Mouse (Mus musculus): ENCODE measurements around the gene Il1rapl2. TPM values are rescaled to one million over a fixed set of nuclear protein-coding genes. Genes with fewer than 3 reads are reported as not detected.
"Not testable (repeated sequence)": the region's sequence is repeated elsewhere in the genome, so short reads cannot be mapped to it uniquely, and the experiment has no call there.

Il1rapl2 gene
- polyA plus RNA-seq, 1 experiment from 2014 or later: not detected

- 64% methylated on average over 1 of the region's 1 CpGs for whole genome bisulfite sequencing
- Histone ChIP-seq H3K27ac (no peak overlapping the region), H3K4me1 (no peaks in the 10 kb centered on the region), H3K36me3 (no peaks in the 10 kb centered on the region), H3K9me3 (no peaks in the 10 kb centered on the region), H3K27me3 (ENCODE audit: insufficient read depth, poor library complexity, severe bottlenecking) (no peaks in the 10 kb centered on the region), H3K4me3 (no peak overlapping the region)
- DNase-seq (ENCODE audit: low spot score): no peak
Measured at GRCm38 (mm10) chrX:137812151-137812550, 241.7 kb downstream of the Il1rapl2 start.

GRCm38 (mm10) chrX:137848936-137849335, 278.5 kb downstream of the Il1rapl2 start:
- no peak for DNase-seq (ENCODE audit: low spot score)
- no peaks in the 10 kb centered on the region for H3K4me1 ChIP-seq
- WGBS: 56% methylated on average over 3 of the region's 3 CpGs
- H3K4me3 ChIP-seq: no peak overlapping the region
- no peaks in the 10 kb centered on the region for H3K27me3 ChIP-seq (ENCODE audit: insufficient read depth, poor library complexity, severe bottlenecking)
- H3K9me3 ChIP-seq: no peaks in the 10 kb centered on the region
- no peaks in the 10 kb centered on the region for H3K36me3 ChIP-seq
- H3K27ac ChIP-seq: no peak overlapping the region

DNA sequence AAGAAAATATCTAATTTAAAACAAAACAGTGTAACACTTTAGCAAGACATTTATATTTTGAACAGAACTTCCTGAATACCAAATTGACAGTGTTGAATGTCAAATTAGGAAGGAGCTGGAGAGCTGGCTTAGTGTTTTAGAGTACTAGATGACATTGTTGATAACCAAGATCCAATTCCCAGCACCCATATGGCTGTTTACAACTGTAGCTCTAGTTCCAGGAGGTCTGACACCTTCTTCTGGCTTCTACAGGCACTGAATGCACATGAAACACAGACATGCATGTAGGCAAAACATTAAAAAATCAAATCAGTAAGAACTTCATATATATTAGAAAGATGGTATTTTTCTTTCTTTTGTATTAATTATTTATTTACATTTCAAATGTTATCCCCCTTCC, 353.1 kb downstream of the Il1rapl2 start:
- Histone ChIP-seq H3K27me3 (ENCODE audit: insufficient read depth, poor library complexity, severe bottlenecking) (no peaks in the 10 kb centered on the region), H3K9me3 (no peaks in the 10 kb centered on the region), H3K4me3 (no peak overlapping the region), H3K27ac (no peak overlapping the region), H3K36me3 (no peaks in the 10 kb centered on the region), H3K4me1 (no peaks in the 10 kb centered on the region)
- no peak for DNase-seq (ENCODE audit: low spot score)

- Histone ChIP-seq H3K27me3 (ENCODE audit: insufficient read depth, poor library complexity, severe bottlenecking) (no peaks in the 10 kb centered on the region), H3K9me3 (no peaks in the 10 kb centered on the region), H3K36me3 (no peaks in the 10 kb centered on the region), H3K27ac (no peak overlapping the region), H3K4me1 (no peaks in the 10 kb centered on the region), H3K4me3 (no peak overlapping the region)
- no peak for DNase-seq (ENCODE audit: low spot score)
- 68% methylated on average over 2 of the region's 2 CpGs for WGBS
Measured at GRCm38 (mm10) chrX:137926835-137927234, 356.4 kb downstream of the Il1rapl2 start.

- Histone ChIP-seq H3K36me3 (no peaks in the 10 kb centered on the region), H3K4me1 (no peaks in the 10 kb centered on the region), H3K4me3 (no peak overlapping the region), H3K27ac (no peak overlapping the region), H3K9me3 (no peaks in the 10 kb centered on the region), H3K27me3 (ENCODE audit: insufficient read depth, poor library complexity, severe bottlenecking) (no peaks in the 10 kb centered on the region)
- WGBS: 73% methylated on average over 1 of the region's 1 CpGs
- DNase-seq (ENCODE audit: low spot score): no peak
Measured at GRCm38 (mm10) chrX:137947741-137948140, 377.3 kb downstream of the Il1rapl2 start.

GRCm38 (mm10) chrX:137971306-137971705, 400.9 kb downstream of the Il1rapl2 start:
- WGBS: 80% methylated on average over 5 of the region's 5 CpGs
- H3K9me3 ChIP-seq: no peaks in the 10 kb centered on the region
- H3K36me3 ChIP-seq: no peaks in the 10 kb centered on the region
- H3K27me3 ChIP-seq (ENCODE audit: insufficient read depth, poor library complexity, severe bottlenecking): no peaks in the 10 kb centered on the region
- H3K27ac ChIP-seq: no peak overlapping the region
- no peaks in the 10 kb centered on the region for H3K4me1 ChIP-seq
- DNase-seq (ENCODE audit: low spot score): no peak
- no peak overlapping the region for H3K4me3 ChIP-seq

DNA sequence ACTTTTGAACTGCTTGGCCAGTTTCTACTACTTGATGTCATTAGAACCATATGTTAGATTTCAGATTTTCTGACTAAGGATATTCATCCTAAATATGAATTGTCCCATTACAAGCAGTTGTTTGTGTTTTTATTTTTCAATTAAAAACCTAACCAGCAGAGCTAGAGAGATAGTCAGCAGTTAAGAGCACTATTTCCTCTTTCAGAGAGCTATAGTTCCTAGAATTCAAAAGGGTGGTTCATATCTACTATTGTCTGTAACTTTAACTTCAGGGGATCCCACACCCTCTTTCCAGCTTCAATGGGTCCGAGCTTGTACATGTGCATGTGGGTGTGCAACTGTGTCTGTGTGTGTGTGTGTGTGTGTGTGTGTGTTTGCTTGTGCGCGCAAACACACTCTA, 472.7 kb downstream of the Il1rapl2 start:
- Histone ChIP-seq H3K27me3 (ENCODE audit: insufficient read depth, poor library complexity, severe bottlenecking) (no peaks in the 10 kb centered on the region), H3K4me3 (no peak overlapping the region), H3K36me3 (no peaks in the 10 kb centered on the region), H3K27ac (no peak overlapping the region), H3K9me3 (no peaks in the 10 kb centered on the region), H3K4me1 (no peaks in the 10 kb centered on the region)
- no peak for DNase-seq (ENCODE audit: low spot score)
- 90% methylated on average over 3 of the region's 3 CpGs for WGBS

GRCm38 (mm10) chrX:138103954-138104353, 533.5 kb downstream of the Il1rapl2 start:
- DNase-seq (ENCODE audit: low spot score): no peak
- Histone ChIP-seq H3K36me3 (no peaks in the 10 kb centered on the region), H3K9me3 (no peaks in the 10 kb centered on the region), H3K27ac (no peak overlapping the region), H3K4me1 (no peaks in the 10 kb centered on the region), H3K27me3 (ENCODE audit: insufficient read depth, poor library complexity, severe bottlenecking) (no peaks in the 10 kb centered on the region), H3K4me3 (no peak overlapping the region)
- WGBS: 74% methylated on average over 6 of the region's 6 CpGs

GRCm38 (mm10) chrX:138104668-138105067, 534.3 kb downstream of the Il1rapl2 start:
- WGBS: 75% methylated on average over 3 of the region's 3 CpGs
- H3K4me1 ChIP-seq: no peaks in the 10 kb centered on the region
- H3K9me3 ChIP-seq: no peaks in the 10 kb centered on the region
- no peak for DNase-seq (ENCODE audit: low spot score)
- no peak overlapping the region for H3K4me3 ChIP-seq
- H3K36me3 ChIP-seq: no peaks in the 10 kb centered on the region
- H3K27ac ChIP-seq: no peak overlapping the region
- no peaks in the 10 kb centered on the region for H3K27me3 ChIP-seq (ENCODE audit: insufficient read depth, poor library complexity, severe bottlenecking)

- no peak overlapping the region for H3K27ac ChIP-seq
- 10% methylated on average over 3 of the region's 3 CpGs for WGBS
- DNase-seq (ENCODE audit: low spot score): no peak
- no peak overlapping the region for H3K4me3 ChIP-seq
- no peaks in the 10 kb centered on the region for H3K4me1 ChIP-seq
- H3K9me3 ChIP-seq: no peaks in the 10 kb centered on the region
- no peaks in the 10 kb centered on the region for H3K27me3 ChIP-seq (ENCODE audit: insufficient read depth, poor library complexity, severe bottlenecking)
- H3K36me3 ChIP-seq: no peaks in the 10 kb centered on the region
Measured at GRCm38 (mm10) chrX:138170146-138170545, 599.7 kb downstream of the Il1rapl2 start.

GRCm38 (mm10) chrX:138209480-138209879, 639.1 kb downstream of the Il1rapl2 start, which contains the start of gene Tex13a:
Gene Tex13a (minus strand): TSS chrX:138209580.
- Histone ChIP-seq H3K27ac (no peak within 1 kb of the TSS), H3K4me1 (no peaks in the 10 kb centered on the region), H3K9me3 (no peaks in the 10 kb centered on the region), H3K4me3 (no peak within 1 kb of the TSS), H3K36me3 (no peaks in the 10 kb centered on the region), H3K27me3 (ENCODE audit: insufficient read depth, poor library complexity, severe bottlenecking) (no peaks in the 10 kb centered on the region)
- no peak for DNase-seq (ENCODE audit: low spot score)
- 77% methylated on average over 3 of the region's 3 CpGs for WGBS

DNA sequence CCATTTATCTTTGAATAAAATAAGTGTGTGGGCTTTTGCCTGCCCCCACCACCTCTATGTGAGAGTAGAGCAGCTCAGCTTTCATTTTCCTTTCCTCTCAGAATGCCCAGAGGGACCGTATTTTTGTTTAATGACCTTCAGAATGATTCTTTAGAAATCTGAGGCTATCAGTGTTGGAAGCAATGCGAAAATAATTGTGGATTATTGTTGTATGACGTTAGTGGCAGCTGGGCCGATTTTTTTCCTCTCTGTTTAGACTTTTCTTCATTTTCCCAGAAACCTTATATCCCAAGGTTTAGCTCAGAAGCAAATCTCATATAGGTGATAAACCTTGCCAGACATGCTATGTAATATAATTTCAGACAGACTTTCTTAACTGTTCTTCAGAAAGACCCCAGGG, 664.2 kb downstream of the Il1rapl2 start:
- 76% methylated on average over 4 of the region's 4 CpGs for WGBS
- no peaks in the 10 kb centered on the region for H3K36me3 ChIP-seq
- no peaks in the 10 kb centered on the region for H3K27me3 ChIP-seq (ENCODE audit: insufficient read depth, poor library complexity, severe bottlenecking)
- H3K4me3 ChIP-seq: no peak overlapping the region
- no peaks in the 10 kb centered on the region for H3K9me3 ChIP-seq
- DNase-seq (ENCODE audit: low spot score): no peak
- no peaks in the 10 kb centered on the region for H3K4me1 ChIP-seq
- no peak overlapping the region for H3K27ac ChIP-seq

- not testable (repeated sequence) for DNase-seq (ENCODE audit: low spot score); H3K9me3 ChIP-seq; H3K27ac ChIP-seq; H3K36me3 ChIP-seq; H3K4me3 ChIP-seq; H3K4me1 ChIP-seq; H3K27me3 ChIP-seq (ENCODE audit: insufficient read depth, poor library complexity, severe bottlenecking)
- 71% methylated on average over 1 of the region's 1 CpGs for WGBS
Measured at GRCm38 (mm10) chrX:138348736-138349135, 778.3 kb downstream of the Il1rapl2 start.

GRCm38 (mm10) chrX:138433794-138434193, 863.4 kb downstream of the Il1rapl2 start:
- Histone ChIP-seq H3K9me3 (no peaks in the 10 kb centered on the region), H3K4me1 (no peaks in the 10 kb centered on the region), H3K27ac (no peak overlapping the region), H3K36me3 (no peaks in the 10 kb centered on the region), H3K4me3 (no peak overlapping the region), H3K27me3 (ENCODE audit: insufficient read depth, poor library complexity, severe bottlenecking) (no peaks in the 10 kb centered on the region)
- 46% methylated on average over 2 of the region's 2 CpGs for WGBS
- DNase-seq (ENCODE audit: low spot score): no peak
